Mouse (Mus musculus) B cell, adult 2 months (primary cell): ENCODE measurements around the gene Ifrd1.
A peak's percentile ranks its signal among the peaks of the same experiment; 100 is the strongest.

Experiments used
- DNase-seq, 2 experiments: peaks; one replicate each; pipeline ENCODE4 v3.0.0; 2022

Gene Ifrd1

DNA sequence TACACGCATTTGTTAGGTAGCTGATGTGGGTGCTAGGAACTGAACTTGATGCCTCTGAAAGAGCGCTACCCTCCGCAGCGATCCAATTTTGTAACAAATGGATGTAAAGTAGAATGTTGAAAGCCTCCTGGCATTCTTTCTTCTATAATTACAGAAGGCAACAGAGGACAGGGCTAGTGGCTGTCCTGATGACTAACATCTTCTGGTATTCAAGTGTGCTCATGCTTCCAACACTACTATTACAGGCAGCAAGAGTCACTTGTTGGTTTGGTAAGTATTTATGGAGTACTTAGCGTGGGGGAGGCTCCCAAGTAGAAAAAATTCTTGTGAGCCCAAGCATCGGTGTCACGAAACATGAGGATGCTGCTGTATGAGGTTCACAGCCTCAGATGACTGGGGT, 9.1 kb downstream of the Ifrd1 start:
- DNase-seq, result no peak

DNA sequence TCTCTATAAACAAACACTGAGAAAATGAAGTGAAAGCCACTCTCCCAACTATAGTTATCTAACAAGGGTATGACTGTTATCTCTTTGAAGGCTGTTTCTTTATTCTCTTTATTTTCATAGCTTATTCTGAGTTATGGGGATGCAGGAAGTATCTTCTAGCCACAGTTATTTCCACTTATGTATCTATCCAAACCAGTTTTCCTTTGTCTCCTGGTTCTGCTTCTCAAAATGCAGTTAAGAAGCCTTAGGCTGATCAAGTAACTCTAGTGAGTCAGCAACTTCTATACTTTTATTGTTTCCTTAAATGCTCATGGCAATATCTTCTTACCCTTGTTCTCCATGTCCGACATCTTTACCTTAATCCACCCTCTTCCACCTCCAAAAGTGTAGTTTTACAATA, 16.1 kb downstream of the Ifrd1 start:
- no peak for DNase-seq

- no peak for DNase-seq
These were observed 16.7 kb downstream of the Ifrd1 start for GRCm38 (mm10) chr12:40231632-40232031.

DNA sequence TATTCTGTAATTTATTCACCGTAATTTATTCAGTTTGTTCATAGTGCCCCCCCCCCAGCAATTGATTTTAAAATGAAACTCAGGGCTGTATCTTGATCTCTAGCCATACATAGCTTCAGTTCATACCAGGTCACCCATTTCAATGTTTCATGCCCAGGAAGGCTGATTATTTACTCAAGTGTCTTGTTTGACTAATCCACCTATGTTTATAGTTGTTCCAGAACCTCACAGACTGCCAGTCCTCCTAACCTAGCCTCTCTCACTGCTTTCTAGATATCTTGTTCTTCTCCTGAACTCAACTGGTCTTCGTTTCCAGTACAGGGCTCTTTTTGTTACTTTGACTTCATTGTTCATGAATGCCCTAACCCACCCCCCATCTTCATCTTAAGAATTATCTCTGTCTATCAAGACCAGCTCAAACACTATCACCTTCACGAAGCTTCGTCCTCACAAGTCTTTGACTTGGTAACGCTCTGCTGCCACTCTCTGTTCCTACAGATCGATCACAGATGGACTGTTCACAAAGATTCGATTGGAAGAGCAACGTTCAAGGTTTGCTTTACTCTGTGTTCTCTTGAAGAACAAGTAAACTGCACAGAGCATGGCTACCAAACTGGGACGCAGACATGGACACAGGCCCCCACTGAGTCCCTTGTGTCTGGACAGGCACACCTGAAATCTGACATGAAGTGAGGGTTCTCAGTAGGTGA, 24.0 kb downstream of the Ifrd1 start:
- DNase-seq, result no peak

- DNase-seq, result peak; percentile 51 to 55
These were observed 24.6 kb downstream of the Ifrd1 start for GRCm38 (mm10) chr12:40223676-40224075.

DNA sequence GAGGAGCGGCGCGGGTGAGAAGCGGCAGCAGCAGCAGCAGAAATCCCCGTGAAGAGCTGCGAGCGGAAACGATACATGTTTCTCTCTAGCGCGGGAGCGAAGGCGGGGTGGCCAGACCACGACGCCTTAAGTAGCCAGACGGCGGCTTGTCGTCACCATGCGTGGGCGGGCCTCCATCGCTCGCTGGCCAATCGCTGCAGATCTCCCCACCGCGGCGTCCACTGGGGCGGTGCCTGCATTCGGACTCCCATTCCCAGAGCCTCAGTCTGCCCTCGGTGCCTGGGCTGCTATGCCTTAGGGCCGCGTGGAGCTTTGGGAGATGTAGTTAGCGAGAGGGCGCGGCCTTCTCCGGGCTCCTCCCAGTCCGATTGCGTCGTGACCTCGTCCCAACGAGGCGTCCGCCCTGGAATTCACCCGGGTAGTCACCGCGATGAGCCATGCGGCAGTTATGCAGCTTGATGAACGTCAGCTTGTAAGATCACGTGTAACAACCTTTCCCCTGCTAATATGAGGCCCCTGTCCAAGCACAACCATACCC, 25.2 kb downstream of the Ifrd1 start:
- peak; percentile 99 for DNase-seq

DNA sequence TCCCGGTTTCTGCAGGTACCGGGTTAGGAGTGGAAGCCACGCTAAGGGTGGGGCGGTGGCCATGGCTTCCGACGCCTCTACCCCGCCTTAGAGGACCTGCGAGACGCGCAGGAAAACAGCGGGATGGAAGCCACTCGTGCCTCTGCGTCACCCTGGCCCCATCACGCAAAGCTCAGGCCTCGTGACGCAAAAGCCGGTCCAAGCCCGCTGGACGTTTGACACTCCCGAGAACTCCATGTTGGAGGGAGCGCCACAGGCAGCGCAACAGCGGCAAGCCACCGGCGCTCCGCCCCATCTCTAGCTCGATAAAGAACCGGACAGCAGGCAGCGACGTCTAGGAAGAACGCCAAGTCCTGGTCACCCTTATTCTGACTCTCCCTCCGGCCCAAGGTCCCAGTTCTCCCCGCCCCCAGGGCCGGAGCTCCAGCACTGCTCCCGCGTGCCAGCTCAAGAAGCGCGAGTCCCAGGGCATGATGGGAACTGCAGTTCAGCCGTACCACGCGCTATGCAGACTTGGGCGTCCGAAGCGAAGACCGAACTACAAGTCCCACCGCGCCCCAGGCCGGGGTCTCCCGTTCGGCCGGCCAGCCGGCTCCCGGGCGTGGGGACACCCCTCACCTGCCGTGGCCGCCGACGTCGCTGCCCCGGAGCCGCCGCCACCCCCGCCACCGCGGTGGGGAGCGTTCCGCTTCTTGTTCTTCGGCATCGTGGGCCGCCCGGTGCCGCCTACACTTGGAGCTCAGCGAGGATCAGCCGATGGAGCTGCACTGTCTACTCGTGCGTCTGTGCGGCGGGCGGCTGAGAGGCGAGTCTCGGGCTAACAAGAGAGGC, 25.8 kb downstream of the Ifrd1 start:
- DNase-seq, result peak; percentile 87

GRCm38 (mm10) chr12:40221611-40222010, 26.7 kb downstream of the Ifrd1 start:
- DNase-seq, result no peak

DNA sequence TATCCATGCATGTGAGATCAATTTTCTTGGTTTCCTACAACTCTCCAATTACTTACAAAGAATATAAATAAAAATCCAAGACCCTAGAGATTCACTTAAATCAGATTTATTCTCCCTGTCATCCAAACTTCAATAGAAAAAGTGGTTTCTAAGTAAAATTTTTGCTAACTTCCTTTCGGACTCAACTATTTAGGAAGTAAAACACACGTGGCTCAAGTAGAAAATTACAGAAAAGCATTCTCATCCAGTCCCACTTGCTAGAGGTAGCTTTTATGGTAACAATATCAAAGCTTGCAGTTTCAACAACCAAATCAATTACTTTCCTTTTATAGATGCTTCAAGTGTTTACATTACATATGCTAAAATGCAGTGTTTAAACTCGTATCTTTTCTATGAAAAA, 27.4 kb downstream of the Ifrd1 start:
- no peak for DNase-seq

- DNase-seq, result no peak
These were observed 28.2 kb downstream of the Ifrd1 start for GRCm38 (mm10) chr12:40220001-40220570.

GRCm38 (mm10) chr12:40218430-40218945, 29.8 kb downstream of the Ifrd1 start:
- DNase-seq, result no peak

GRCm38 (mm10) chr12:40217776-40218175, 30.5 kb downstream of the Ifrd1 start:
- no peak for DNase-seq

- DNase-seq, result no peak
These were observed 33.1 kb downstream of the Ifrd1 start for GRCm38 (mm10) chr12:40214888-40215876.

GRCm38 (mm10) chr12:40209049-40209448, 39.3 kb downstream of the Ifrd1 start:
- no peak for DNase-seq

- no peak for DNase-seq
These were observed 40.4 kb downstream of the Ifrd1 start for GRCm38 (mm10) chr12:40207909-40208308.

DNA sequence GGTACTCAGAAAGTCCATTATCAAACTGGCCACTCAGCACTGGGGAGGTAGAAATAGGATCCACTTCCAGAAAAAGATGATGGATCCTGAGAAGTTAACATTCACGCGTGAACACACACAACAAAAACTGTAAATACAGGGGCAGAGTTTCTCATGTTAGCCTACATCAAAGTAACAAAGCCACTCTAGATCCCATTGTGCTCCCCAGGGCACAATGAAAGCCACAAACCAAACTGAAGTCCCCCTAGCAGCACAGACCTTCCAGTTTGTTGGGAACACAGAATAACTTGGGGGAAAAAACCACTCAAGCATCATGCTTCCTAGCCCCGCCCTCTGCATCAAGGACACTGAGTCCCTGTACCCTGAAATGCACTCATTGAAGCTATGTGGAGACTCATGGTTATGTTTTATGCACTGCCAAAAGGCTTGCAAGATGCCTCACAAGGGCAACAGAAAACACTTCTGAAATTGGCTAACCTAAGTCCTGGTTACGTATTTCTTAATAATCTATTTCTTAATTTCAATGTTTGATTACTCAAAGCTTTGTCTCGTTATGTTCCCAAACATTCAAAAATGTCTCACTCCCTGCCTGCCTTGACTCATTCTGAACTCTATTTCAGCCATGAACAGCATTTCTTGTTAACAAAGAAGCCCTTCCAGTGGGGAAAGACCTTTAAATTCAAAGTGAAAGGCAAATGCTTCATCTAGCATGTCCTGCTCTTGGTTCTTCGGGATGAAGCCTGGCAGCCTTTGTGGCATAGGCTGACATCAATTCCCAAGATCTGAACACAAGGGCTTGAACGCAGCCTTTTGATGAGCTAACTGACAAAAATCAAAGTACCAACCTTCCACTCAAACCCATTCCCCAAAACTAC, 45.9 kb downstream of the Ifrd1 start:
- DNase-seq, result no peak

DNA sequence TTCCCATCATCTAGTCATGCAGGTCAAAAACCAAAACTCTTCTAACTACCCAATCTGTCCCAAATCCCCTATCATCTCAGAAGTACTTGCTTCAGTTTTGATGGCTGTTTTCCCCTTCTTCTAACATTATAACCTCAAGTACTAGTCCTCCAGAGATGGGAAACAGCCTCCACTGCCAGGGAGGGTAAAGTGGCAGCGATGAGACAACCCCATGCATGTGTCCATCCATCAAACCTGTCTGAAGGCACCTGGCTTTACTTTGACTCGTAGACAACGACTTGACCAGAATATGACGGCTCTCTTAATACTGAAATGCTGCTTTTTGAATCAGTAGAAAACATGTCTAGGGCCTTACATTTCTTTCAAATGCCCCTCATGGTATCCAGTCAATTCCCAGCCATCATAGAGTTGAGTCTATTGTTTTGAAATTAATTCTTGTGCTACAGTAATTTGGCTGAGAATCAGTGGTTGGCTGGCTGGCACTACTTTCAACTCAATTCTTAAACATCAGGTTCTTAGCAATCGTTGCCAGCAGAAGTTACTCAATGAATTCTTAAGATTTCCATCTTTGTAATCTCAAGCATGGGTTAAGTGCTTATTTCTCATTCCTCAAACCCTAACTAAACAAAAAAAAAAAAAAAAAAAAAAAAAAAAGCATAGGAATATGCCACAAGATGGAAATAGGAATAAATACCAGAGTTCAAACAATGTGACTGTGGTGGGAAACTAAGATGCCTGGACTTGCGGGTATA, 47.6 kb downstream of the Ifrd1 start:
- no peak for DNase-seq

GRCm38 (mm10) chr12:40199795-40200402, 48.4 kb downstream of the Ifrd1 start:
- DNase-seq, result peak; percentile 79

DNA sequence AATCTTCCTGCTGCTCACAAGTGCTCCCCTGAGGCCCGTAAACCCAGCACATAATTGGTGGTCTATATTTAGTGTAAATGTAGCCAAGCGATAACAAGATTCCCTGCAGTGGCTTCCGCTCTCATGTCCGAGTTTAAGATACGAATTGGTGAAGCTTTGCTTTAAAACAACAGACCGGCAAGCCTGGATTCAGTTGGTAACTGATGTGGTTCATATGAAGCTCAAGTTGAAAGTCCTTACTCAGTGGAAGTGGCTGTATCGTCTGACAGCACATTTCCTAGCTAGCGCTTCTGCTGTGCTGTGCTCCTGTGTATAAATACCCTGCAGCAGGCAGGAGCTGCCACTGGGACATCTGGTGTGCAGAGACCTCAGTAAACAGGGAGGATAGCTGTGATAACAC, 49.0 kb downstream of the Ifrd1 start, which contains the start of gene Lsmem1:
Gene Lsmem1, minus strand, starts transcription at position 189 of the 400 bp plus-strand sequence.
- DNase-seq, result peak; percentile 35 to 43

DNA sequence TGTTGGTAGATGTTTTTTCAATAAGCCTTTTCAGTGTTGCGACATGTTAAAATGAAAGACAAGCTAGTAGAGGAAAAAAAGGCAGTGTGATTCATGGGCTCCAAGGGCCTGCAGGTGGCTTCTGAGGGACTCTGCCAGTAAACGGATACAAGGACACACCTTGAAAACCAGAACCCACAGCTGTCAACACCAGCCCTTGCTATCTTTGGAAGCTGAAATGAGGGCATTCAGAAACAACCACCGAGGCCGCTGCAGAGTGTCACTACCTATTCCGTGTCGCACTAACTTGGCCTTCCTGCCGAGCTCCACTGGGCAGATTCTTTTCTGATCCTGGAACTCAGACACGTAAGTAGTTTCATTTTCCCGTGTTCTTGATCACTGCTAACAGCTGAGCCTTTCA, 49.9 kb downstream of the Ifrd1 start:
- DNase-seq, result no peak
